Mouse (Mus musculus) spleen, postnatal 10 days (tissue): ENCODE data around the gene Btf3.

ENCODE experiments used
- DNase-seq, 2 experiments: peaks; one replicate each; pipeline ENCODE4 v3.0.0; 2021 to 2022; ENCODE audit warnings: low spot score in 2 of 2

Gene Btf3

GRCm38 (mm10) chr13:98277501-98277900 is 39.3 kb downstream of the Btf3 start:
- no peak for DNase-seq

GRCm38 (mm10) chr13:98276253-98276652 is 40.6 kb downstream of the Btf3 start:
- no peak for DNase-seq

GRCm38 (mm10) chr13:98275646-98276045 is 41.2 kb downstream of the Btf3 start:
- DNase-seq = no peak

GRCm38 (mm10) chr13:98274023-98274422 is 42.8 kb downstream of the Btf3 start:
- DNase-seq = no peak

- no peak for DNase-seq
Observed at GRCm38 (mm10) chr13:98264111-98264510, 52.7 kb downstream of the Btf3 start.

- DNase-seq = no peak
Observed at GRCm38 (mm10) chr13:98263458-98263987, 53.3 kb downstream of the Btf3 start.

GRCm38 (mm10) chr13:98262636-98263457 is 54.0 kb downstream of the Btf3 start, which contains the start of the genes Utp15 and Ankra2:
TSS of gene Utp15 (minus strand) at chr13:98263041.
TSS of gene Ankra2 (plus strand) at chr13:98263074.
- DNase-seq = peak; percentile 95 to 99
